Mouse (Mus musculus) kidney, postnatal 14 days (tissue): ENCODE results near the gene A26c2.

Source experiments
- DNase-seq: peaks from one replicate; pipeline ENCODE4 v3.0.0; 2022; ENCODE audit warnings: mixed read lengths

Gene A26c2

GRCm38 (mm10) chr7:62823573-62823972 lies at the start of gene A26c2:
Gene A26c2, minus strand, starts transcription at chr7:62823673.
- no peak for DNase-seq

DNA sequence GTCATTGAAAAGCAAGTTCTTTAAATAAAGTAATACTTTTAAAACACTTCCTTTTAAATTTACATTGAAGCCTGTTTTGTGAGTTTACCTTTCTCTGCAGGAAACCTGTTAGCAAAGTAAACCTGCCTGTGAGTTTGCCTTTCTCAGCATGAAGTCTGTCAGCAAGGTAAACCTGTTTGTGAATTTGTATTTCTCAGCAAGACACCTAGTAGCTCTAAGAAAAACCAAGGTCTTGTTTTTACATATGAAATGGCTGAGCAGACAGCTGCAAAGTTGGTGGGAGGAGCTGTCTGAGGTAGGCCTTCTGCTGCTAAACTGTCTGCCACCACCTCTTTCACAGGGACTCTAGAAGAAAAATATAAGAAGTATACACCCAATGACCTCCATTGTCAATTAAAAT lies 28.0 kb upstream of the A26c2 start:
- DNase-seq, result no peak
